Mouse (Mus musculus) C2C12 (cell line): ENCODE results near the gene Psmd11. TPM values are rescaled to one million over a fixed set of nuclear protein-coding genes. Genes with fewer than 3 reads are reported as not detected.

ENCODE experiments used
- H3K27me3 ChIP-seq: one replicate; pipeline ENCODE4 v1.6.1; 2011; ENCODE audit not compliant: control insufficient read depth, insufficient read depth, insufficient read length
- H3K36me3 ChIP-seq: one replicate; pipeline ENCODE4 v1.6.1; 2011; ENCODE audit not compliant: control insufficient read depth, insufficient read depth
- H3K4me3 ChIP-seq: one replicate; pipeline ENCODE4 v1.5.1; 2011; ENCODE audit warnings: mild to moderate bottlenecking, control low read depth; ENCODE audit not compliant: poor library complexity, insufficient read depth, severe bottlenecking
- H3K79me2 ChIP-seq: one replicate; pipeline ENCODE4 v1.6.1; 2011; ENCODE audit not compliant: control insufficient read depth, insufficient read depth
- H3K79me3 ChIP-seq: one replicate; pipeline ENCODE4 v1.6.1; 2011; ENCODE audit warnings: low read depth, control low read depth
- H3ac ChIP-seq: one replicate; pipeline ENCODE3; 2011; ENCODE audit warnings: low read depth; ENCODE audit not compliant: control insufficient read depth, insufficient read length
- CEBPB ChIP-seq: IDR thresholded peaks from one replicate; pipeline ENCODE4 v1.6.1; 2011; ENCODE audit warnings: low read depth, mild to moderate bottlenecking, control low read depth, moderate library complexity
- CTCF ChIP-seq: IDR thresholded peaks from one replicate; pipeline ENCODE4 v1.5.1; 2011; ENCODE audit not compliant: control insufficient read depth, insufficient read depth, insufficient read length
- FOSL1 ChIP-seq: IDR thresholded peaks from one replicate; pipeline ENCODE4 v1.8.0; 2011; ENCODE audit warnings: mild to moderate bottlenecking, low read length; ENCODE audit not compliant: poor library complexity, insufficient read depth, severe bottlenecking
- MAX ChIP-seq: IDR thresholded peaks from one replicate; pipeline ENCODE4 v1.6.1; 2011; ENCODE audit warnings: mild to moderate bottlenecking, control low read depth
- MYOD1 ChIP-seq: IDR thresholded peaks from one replicate; pipeline ENCODE4 v1.6.1; 2011; ENCODE audit warnings: low read depth; ENCODE audit not compliant: control insufficient read depth, insufficient read length
- MYOG ChIP-seq: IDR thresholded peaks from one replicate; pipeline ENCODE4 v1.6.1; 2011; ENCODE audit not compliant: control insufficient read depth, insufficient read length; ENCODE audit errors: extremely low read depth
- USF1 ChIP-seq: IDR thresholded peaks from one replicate; pipeline ENCODE4 v1.6.1; 2011; ENCODE audit warnings: low read depth, mild to moderate bottlenecking, control low read depth, moderate library complexity
- polyA plus RNA-seq: library from polyadenylated mRNA; unstranded; fragments of >200 nt; fragmentation: generic; extraction: Trizol; gene quantifications from one replicate; pipeline ENCODE4 v1.2.1, GENCODE M21; 2012; ENCODE audit warnings: missing spikeins

Gene Psmd11
- polyA plus RNA-seq, 1 experiment, result 82.9 TPM

DNA sequence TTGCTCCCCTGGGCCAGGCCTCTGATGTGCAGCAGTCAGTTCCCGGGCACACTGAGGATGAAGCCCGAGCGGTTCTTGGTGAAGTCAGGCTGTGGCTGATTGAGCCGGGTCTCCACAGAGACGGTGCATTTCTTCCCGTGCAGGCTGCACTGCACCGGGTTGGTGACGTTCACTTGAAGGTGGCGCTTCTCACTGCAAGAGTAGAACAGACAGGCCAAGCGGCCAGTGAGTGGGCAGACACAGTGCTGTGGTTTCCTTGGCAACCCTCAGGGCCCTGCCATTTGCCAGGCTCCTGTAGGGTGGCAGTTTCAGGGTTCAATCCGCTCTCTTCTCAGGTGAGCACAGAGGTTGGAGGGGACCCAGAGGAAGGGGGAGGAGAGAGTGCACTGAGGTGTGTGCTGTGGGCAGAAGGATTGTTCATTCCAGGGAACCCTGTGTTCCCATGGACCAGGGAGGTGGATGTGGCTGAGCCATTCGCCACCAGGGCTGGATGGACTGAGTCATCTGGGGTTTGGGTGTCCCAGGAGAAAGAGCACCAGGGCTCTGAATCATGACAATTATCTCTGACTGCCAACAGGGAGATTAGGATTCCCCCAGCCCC is 55.9 kb downstream of the Psmd11 start:
- peaks cover 25% of the 10 kb centered on the region for H3K79me2 ChIP-seq
- peaks cover 12% of the 10 kb centered on the region for H3K79me3 ChIP-seq
- TF ChIP-seq MAX (no peak), CTCF (no peak), MYOG (no peak), MYOD1 (peak; percentile 56), FOSL1 (peak; percentile 93), CEBPB (no peak), USF1 (no peak)
- peak overlapping the region; percentile 25 for H3ac ChIP-seq
- H3K4me3 ChIP-seq, result no peak overlapping the region
- peaks cover 15% of the 10 kb centered on the region for H3K36me3 ChIP-seq
- no peaks in the 10 kb centered on the region for H3K27me3 ChIP-seq

DNA sequence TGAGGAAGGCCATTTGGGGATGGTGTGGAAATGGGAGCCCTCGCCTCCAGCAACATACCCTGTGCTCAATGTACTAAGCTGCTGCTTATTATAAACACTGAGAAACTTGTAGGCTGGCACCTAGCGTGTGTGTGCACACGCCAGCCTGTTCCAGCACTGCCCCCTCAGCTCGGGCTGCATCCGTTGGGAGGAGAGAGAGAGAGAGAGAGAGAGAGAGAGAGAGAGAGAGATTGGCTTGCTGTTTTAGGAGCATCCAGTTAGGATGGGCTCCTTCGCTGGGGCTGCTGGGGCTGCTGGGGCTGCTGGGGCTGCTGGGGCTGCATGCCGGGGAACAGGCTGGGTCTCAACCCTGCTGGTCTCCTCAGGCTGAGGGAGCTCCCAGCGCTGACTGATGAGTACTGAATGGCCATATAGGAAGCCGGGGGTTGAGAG is 56.7 kb downstream of the Psmd11 start:
- Histone ChIP-seq H3K27me3 (no peaks in the 10 kb centered on the region), H3K4me3 (no peak overlapping the region), H3K79me2 (peaks cover 17% of the 10 kb centered on the region), H3K36me3 (peaks cover 6% of the 10 kb centered on the region), H3K79me3 (peaks cover 6% of the 10 kb centered on the region), H3ac (peak overlapping the region; percentile 9)
- TF ChIP-seq MYOD1 (no peak), MAX (no peak), CEBPB (no peak), MYOG (no peak), CTCF (no peak), USF1 (no peak), FOSL1 (no peak)

DNA sequence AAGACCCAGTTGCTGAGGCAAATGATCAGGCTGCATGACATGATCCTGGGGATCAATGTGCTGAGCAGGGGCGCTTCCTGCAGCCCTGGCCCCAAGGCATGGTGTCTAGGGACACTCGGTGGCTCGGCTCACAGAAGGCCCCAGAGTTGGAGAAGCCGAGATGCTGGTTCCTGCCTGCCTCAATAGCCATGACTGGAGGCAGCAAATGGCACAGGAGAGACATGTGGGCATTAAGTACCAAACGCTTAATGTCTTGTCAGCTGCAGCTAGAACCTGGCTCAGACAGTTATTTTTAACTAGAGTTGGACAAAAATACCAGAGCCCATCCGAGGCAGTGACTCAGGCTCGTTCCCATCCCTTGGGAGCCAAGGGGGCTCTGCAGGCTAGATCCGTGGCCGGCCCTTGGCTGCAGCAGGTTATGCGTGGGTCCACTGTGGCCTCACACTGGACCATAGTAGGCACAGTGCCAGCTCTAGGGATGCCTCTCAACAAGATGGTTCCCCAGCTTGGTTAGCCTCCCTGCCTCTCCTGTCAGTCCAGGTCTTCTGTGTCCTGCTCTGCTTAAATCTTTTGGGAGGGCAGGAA is 57.3 kb downstream of the Psmd11 start:
- H3ac ChIP-seq, result no peak overlapping the region
- TF ChIP-seq USF1, result no peak
- no peak for TF ChIP-seq FOSL1
- TF ChIP-seq MYOG, result no peak
- no peak for TF ChIP-seq CTCF
- TF ChIP-seq MYOD1, result peak; percentile 50
- TF ChIP-seq MAX, result peak; percentile 9
- no peak for TF ChIP-seq CEBPB
- H3K36me3 ChIP-seq, result peaks cover under 1% of the 10 kb centered on the region
- H3K27me3 ChIP-seq, result no peaks in the 10 kb centered on the region
- H3K79me3 ChIP-seq, result no peaks in the 10 kb centered on the region
- H3K79me2 ChIP-seq, result peaks cover 11% of the 10 kb centered on the region
- no peak overlapping the region for H3K4me3 ChIP-seq

DNA sequence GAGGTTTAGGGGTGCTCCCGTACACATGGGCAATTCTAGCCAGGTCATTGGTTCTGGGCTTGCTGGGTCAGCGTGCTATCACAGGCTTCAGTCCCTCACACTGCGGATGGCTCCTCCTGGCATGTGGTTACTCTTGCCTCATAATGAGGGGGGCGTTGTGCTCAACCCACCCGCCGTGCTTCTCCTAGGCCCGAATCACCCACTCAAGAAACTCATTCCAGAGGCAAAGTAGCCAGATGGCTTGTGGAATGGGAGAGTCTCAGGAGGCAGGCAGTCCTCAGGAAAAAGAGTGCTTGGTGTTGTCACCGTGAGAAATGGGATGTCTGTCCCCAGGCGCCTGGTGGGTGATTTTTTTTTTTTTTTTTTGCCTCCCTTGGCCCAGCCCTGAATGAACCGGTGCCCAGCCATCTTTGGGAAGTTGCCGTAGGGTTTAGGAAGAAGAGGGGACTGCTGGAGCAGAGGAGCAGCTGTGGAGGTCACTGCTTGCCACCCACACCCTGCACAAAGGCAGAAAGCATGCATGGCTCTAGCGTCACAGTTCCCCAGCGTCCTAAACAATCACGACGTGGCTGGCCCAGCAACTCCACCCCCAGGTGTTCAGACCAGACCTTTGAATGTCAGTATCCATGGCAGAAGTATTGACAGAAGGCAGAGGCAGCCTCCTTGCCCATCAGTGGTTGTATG is 59.6 kb downstream of the Psmd11 start:
- TF ChIP-seq CTCF, result no peak
- no peak for TF ChIP-seq FOSL1
- Histone ChIP-seq H3K4me3 (no peak overlapping the region), H3ac (no peak overlapping the region), H3K79me2 (no peaks in the 10 kb centered on the region), H3K27me3 (no peaks in the 10 kb centered on the region), H3K36me3 (no peaks in the 10 kb centered on the region), H3K79me3 (no peaks in the 10 kb centered on the region)

DNA sequence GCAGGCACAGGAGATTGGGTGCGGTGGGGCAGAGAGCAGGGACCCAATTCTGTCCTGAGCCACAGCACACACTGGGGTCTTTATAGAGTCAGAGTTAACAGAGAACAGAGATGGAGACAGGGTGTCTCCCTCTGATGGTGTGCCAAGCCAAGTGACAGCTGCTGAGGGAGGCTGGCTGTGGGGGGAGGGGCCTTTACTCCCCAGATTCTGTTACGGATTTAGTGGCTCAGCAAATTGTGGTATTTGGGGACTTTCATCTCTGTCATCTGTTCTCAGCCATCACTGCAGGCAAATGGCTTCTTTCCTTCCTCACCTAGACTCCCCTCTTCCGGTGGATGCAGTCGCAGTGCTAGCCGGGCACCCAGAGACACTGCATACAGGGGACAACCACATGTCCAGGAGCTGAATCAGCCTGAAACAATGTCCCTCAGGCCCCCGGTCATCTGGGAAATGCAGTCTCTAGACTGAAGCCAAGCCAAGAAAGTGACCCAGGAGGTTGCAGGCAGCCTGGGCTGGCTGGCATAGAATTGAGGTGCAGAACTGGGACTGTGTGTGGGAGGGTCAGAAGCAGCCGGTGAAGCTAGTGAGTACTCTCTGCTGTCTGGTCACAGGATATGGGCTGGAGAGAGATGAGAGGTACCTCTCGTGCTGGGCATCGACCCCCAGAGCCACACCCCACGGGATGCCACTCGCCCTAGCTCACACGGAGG is 60.9 kb downstream of the Psmd11 start:
- no peak overlapping the region for H3K4me3 ChIP-seq
- H3K79me2 ChIP-seq, result no peaks in the 10 kb centered on the region
- H3K36me3 ChIP-seq, result no peaks in the 10 kb centered on the region
- peak overlapping the region; percentile 33 for H3ac ChIP-seq
- H3K79me3 ChIP-seq, result no peaks in the 10 kb centered on the region
- H3K27me3 ChIP-seq, result no peaks in the 10 kb centered on the region
- TF ChIP-seq MYOD1 (peak; percentile 93), MAX (no peak), USF1 (no peak)

DNA sequence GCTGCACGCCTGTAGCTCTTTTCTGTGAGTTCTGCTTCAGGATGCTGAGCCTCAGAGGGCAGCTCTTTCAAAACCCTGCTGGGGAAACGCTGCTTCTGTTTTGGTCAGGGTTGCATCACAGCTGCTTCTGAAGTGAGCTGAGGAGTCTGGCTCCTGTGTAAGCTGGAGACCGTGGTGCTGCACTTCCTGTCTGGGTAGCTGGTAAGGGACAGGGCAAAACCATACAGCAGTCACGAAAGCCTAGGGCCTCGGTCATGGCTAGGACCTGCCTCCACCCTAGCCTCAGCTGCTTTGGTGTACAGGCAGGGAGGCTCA is 61.4 kb downstream of the Psmd11 start:
- no peaks in the 10 kb centered on the region for H3K79me2 ChIP-seq
- H3K36me3 ChIP-seq, result no peaks in the 10 kb centered on the region
- peak overlapping the region; percentile 33 for H3ac ChIP-seq
- H3K4me3 ChIP-seq, result no peak overlapping the region
- H3K27me3 ChIP-seq, result no peaks in the 10 kb centered on the region
- TF ChIP-seq CEBPB, result peak; percentile 85
- TF ChIP-seq MYOG, result no peak
- H3K79me3 ChIP-seq, result no peaks in the 10 kb centered on the region
